Mouse (Mus musculus): ENCODE results near the gene Lta. TPM values are rescaled to one million over a fixed set of nuclear protein-coding genes. Genes with fewer than 3 reads are reported as not detected.

The Lta gene
- total and polyA plus RNA-seq, 3 experiments: 0.24 TPM; not detected in 2

GRCm38 (mm10) chr17:35161421-35161820, 43.7 kb downstream of the Lta start:
- H3K27ac ChIP-seq (ENCODE audit: control insufficient read depth, low read depth, low read length): no peak overlapping the region
- no peaks in the 10 kb centered on the region for H3K9me3 ChIP-seq (replicated peaks; ENCODE audit: insufficient read depth, low read length)
- peaks cover 21 to 39% of the 10 kb centered on the region in 2 experiments for H3K36me3 ChIP-seq (ENCODE audit: control insufficient read depth in 1 of 2, insufficient read depth in 2 of 2, low read length in 2 of 2)
- H3K27me3 ChIP-seq (ENCODE audit: control insufficient read depth in 1 of 2, insufficient read depth in 2 of 2, low read length in 2 of 2): no peaks in the 10 kb centered on the region
- DNase-seq (ENCODE audit: low read depth, low spot score): no peak
- TF ChIP-seq MYB (IDR thresholded peaks at IDR 0.05; ENCODE audit: low read depth, low read length) (no peak), ZNF384 (IDR thresholded peaks at IDR 0.05; ENCODE audit: low read depth, low read length) (no peak), MAX (IDR thresholded peaks at IDR 0.05; ENCODE audit: low read length) (no peak)
- H3K4me3 ChIP-seq (ENCODE audit: control insufficient read depth in 1 of 2, insufficient read depth in 1 of 2, low read depth in 2 of 2, low read length in 2 of 2): no peak overlapping the region
- peaks cover 3 to 13% of the 10 kb centered on the region in 2 experiments; a peak in 3 of 4 replicates for H3K4me1 ChIP-seq (ENCODE audit: control insufficient read depth in 1 of 2, insufficient read depth in 2 of 2, low read length in 2 of 2)
- no peak overlapping the region for H3K9ac ChIP-seq (ENCODE audit: control insufficient read depth, low read depth, low read length, poor library complexity, severe bottlenecking)
- peaks cover 67% of the 10 kb centered on the region for H3K79me2 ChIP-seq (ENCODE audit: control insufficient read depth, insufficient read depth, low read length, poor library complexity)

GRCm38 (mm10) chr17:35159638-35160037, 45.5 kb downstream of the Lta start:
- no peak overlapping the region for H3K4me3 ChIP-seq (ENCODE audit: control insufficient read depth in 1 of 2, insufficient read depth in 1 of 2, low read depth in 2 of 2, low read length in 2 of 2)
- H3K9me3 ChIP-seq (replicated peaks; ENCODE audit: insufficient read depth, low read length): no peaks in the 10 kb centered on the region
- peaks cover 73% of the 10 kb centered on the region for H3K79me2 ChIP-seq (ENCODE audit: control insufficient read depth, insufficient read depth, low read length, poor library complexity)
- H3K27me3 ChIP-seq (ENCODE audit: control insufficient read depth in 1 of 2, insufficient read depth in 2 of 2, low read length in 2 of 2): no peaks in the 10 kb centered on the region
- H3K4me1 ChIP-seq (ENCODE audit: control insufficient read depth in 1 of 2, insufficient read depth in 2 of 2, low read length in 2 of 2): peaks cover 0 to 7% of the 10 kb centered on the region in 2 experiments; a peak in 1 of 4 replicates
- TF ChIP-seq SIN3A (IDR thresholded peaks at IDR 0.05; ENCODE audit: low read length): no peak
- no peak for TF ChIP-seq TCF12 (IDR thresholded peaks at IDR 0.05; ENCODE audit: low read depth, low read length)
- no peak for TF ChIP-seq NELFE (IDR thresholded peaks at IDR 0.05; ENCODE audit: low read depth, low read length)
- no peak for TF ChIP-seq POLR2AphosphoS2 (IDR thresholded peaks at IDR 0.05; ENCODE audit: low read length)
- TF ChIP-seq RCOR1 (IDR thresholded peaks at IDR 0.05; ENCODE audit: low read depth, low read length): no peak
- TF ChIP-seq TBP (IDR thresholded peaks at IDR 0.05; ENCODE audit: low read depth, low read length): no peak
- TF ChIP-seq MYC (IDR thresholded peaks at IDR 0.05; ENCODE audit: low read depth, low read length): no peak
- no peak for TF ChIP-seq USF2 (IDR thresholded peaks at IDR 0.05; ENCODE audit: borderline replicate concordance in 1 of 2, insufficient read depth in 1 of 2, low read depth in 1 of 2, low read length in 2 of 2)
- no peak for TF ChIP-seq ETS1 (IDR thresholded peaks at IDR 0.05; ENCODE audit: low read depth, low read length)
- no peak for TF ChIP-seq GABPA (IDR thresholded peaks at IDR 0.05; ENCODE audit: low read depth, low read length)
- TF ChIP-seq CTCF (IDR thresholded peaks at IDR 0.05 in 2 of 3, conservative IDR thresholded peaks at IDR 0.05 in 1 of 3; ENCODE audit: control insufficient read depth in 1 of 3, insufficient read depth in 1 of 3, low read depth in 2 of 3, low read length in 3 of 3, poor library complexity in 1 of 3, severe bottlenecking in 1 of 3): no peak
- no peak for TF ChIP-seq ZMIZ1 (IDR thresholded peaks at IDR 0.05; ENCODE audit: low read depth, low read length)
- TF ChIP-seq MXI1 (IDR thresholded peaks at IDR 0.05; ENCODE audit: low read depth, low read length): no peak
- no peak for TF ChIP-seq NRF1 (IDR thresholded peaks at IDR 0.05; ENCODE audit: insufficient read depth, low read depth, low read length, poor library complexity, severe bottlenecking)
- H3K36me3 ChIP-seq (ENCODE audit: control insufficient read depth in 1 of 2, insufficient read depth in 2 of 2, low read length in 2 of 2): peaks cover 15 to 41% of the 10 kb centered on the region in 2 experiments
- H3K9ac ChIP-seq (ENCODE audit: control insufficient read depth, low read depth, low read length, poor library complexity, severe bottlenecking): no peak overlapping the region
- no peak overlapping the region for H3K27ac ChIP-seq (ENCODE audit: control insufficient read depth, low read depth, low read length)
- no peak for DNase-seq (ENCODE audit: low read depth, low spot score)
